Mouse (Mus musculus) adrenal gland (tissue): ENCODE data around the gene Rars.

Experiments used
- intact Hi-C: fragments of 180-260 bp; cut with DNase I; formaldehyde crosslinking; loops from one replicate; pipeline ENCODE4 v1.15.1; 2025
- microRNA-seq, 2 experiments: library from miRNA; unstranded; fragments of <30 nt; microRNA quantifications; one replicate each; pipeline ENCODE4; 2019

Rars gene

DNA sequence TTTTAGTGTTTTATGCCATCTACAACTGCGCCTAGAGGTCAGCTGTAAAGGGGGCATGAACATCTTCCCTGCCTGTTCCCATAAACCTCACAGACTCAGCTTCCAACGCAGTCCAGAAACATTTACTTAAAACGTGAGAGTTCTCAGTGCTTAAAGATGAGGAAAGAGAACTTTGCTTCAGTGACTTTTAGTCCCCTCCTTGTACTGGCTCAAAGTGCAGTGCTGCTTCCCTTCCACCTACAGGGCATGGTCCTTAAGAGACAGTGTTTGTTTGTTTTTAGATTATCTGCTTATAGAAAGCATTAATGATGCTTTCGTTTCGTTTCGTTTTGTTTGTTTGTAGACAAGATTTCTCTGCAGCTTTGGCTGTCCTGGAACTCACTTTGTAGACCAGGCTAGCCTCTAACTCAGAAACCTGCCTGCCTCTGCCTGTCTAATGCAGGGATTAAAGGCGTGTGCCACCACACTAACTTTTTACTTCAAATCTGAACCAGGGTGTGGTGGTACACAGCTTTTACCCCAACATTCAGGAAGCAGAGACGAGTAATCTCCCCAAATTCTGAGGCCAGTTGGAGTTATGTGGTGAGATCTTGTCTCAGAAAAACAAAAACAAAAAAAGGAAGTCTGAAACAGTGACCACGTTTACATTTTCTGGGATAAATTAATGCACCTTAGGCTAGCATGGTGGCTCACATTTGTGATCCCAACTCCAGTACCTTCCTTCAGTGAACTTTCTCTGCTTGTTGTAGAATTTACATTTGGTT lies 63.4 kb downstream of the Rars start:
- intact Hi-C loops, result no loop called here

DNA sequence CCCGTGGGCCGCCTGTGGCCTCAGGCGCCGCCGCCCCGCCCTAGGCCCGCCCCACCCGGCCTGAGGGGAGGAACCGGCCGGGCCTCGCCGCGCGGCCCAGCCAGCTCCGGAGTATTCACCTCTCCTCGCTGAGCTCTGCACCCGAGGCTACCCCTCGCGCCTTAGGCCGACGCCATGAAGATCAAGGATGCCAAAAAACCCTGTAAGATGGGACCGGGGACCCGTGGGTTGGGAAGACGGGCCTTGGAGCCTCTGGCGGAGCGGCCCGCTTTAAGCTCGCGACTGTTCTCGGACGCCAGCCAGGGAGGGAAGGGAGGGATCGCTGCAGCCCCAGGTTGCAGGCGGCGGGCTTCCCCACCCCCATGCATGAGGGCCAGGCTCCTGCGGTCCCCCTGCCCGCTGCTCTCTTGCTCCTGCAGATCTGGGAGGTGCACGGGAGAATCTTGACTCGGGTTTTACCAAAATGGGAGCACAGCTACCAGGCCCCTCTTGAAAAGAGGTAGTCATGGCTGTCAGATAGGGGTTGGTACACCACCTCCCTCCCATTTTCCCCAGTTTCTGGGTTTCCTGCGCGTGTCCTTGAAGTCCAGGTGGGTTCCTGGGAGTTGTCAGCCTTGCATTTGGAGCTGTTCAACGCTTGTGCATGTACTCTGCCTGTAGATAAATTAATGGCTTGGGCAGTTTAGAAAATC lies 64.4 kb downstream of the Rars start:
- intact Hi-C loops, result no loop called here

DNA sequence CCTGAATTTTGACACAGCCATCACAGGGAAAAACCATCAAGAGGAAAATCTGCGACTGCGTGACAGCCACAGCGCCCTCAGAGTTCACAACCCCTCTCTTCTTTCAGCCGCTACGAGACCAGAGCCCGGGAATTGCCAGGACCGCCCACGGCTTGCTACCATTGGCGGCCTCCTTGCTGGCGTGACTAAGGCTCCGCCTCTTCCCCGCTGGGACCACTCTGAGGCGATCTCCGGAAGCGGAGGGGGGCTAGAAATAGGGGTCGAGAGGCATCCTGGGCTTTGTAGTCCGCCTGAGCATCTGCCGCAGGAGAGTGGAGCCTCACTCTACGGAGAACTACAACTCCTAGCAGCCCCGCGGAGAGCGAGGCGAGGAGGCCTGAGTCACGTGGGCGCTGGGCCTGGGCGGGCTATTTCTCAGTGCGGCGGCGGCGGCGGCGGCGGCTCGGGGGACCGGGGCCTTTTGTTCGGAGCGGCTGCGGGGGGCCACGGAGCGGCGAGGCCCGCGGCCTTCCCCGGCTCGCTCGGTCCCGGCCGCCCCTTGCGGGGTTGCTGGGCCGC lies 65.0 kb downstream of the Rars start, which contains the start of gene Pank3:
Gene Pank3, plus strand, starts transcription at position 297 of the 558 bp plus-strand sequence.
- intact Hi-C loops, result no loop called here

DNA sequence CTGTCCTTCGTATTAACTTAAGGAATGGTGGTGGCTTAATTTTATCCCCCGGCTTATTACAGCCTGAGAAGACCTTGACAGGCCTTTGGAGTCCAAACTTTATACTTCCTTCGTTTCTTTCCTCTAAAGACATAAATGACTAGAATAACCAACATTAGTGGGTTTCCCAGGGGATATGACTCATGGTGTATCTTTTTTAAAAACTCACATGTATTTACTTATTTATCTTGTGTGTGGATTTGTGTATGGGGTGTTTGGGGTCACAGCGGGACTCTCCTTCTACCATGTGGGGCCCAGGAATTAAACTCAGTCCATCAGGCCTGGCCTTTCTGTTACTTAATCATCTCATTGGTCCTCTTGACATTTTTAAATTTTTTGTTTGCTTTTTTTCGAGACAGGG lies 67.5 kb downstream of the Rars start:
- intact Hi-C loops, result no loop called here

DNA sequence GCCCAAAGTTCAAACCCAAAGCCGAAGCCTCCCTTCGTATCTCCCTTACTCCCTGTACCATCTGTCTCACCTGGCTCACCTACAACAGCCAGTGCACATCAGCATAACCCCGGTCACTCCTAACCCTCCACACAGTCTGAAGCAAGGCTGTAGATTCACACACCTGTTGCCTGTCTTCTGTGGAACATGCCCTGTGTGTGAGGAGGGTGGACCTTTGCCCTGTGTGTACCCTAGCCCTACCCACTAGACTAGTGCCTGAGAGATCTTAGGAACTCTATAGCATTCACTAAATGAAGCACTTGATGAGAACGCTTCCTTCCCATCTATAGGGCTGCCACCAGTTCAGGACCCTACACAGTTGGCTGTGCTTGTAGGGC lies 73.7 kb downstream of the Rars start:
- intact Hi-C loops, result no loop called here

DNA sequence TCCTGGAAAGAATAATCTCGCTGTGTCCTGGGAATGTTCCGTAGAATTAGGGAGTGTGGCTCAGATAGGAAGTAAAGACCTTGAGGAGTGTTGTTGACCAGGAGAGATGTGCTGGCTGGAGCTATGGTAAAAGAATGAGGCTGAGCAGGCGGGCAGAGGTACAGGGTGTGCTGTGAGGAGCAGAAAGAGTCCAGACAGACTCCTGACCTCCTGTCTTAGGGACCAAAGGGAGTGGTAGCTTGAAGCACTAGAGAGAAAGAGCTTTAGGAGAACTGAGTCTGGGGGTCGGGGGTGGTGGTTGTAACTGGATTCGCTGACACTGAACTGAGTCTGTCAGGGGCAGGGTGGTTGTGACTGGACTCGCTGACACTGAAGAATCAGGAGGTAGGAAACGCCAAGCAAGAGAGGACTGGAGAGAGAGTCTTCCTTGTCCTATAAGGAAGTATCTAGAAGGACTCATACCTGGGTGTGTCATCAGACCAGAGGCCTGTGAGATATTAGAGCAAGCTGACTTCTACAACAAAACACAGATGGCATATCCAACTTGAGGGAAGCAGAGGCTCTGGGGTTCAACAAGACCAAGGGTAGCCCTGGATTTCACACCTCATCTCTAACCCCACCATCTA lies 74.2 kb downstream of the Rars start:
- intact Hi-C loops, result no loop called here

Small RNA genes lying within 50 kb of the gene (microRNA-seq; reads per million reads assigned to microRNA genes)
- 3.3 to 3.7 reads per million in 2 experiments for gene Mir103-1
